Mouse (Mus musculus): Measurements from ENCODE around the gene Slc4a3. TPM values are rescaled to one million over a fixed set of nuclear protein-coding genes. Genes with fewer than 3 reads are reported as not detected.

Slc4a3 gene
- polyA plus RNA-seq, 1 experiment from 2014 or later: 1.1 TPM

- no peaks in the 10 kb centered on the region for H3K36me3 ChIP-seq (ENCODE audit: control insufficient read depth, insufficient read depth)
- H3K9ac ChIP-seq (ENCODE audit: low read depth, low read length): no peak overlapping the region
- 40% methylated on average over 5 of the region's 5 CpGs for WGBS (ENCODE audit: insufficient replicate concordance)
- H3K4me1 ChIP-seq (ENCODE audit: control insufficient read depth, low read depth, low read length): no peaks in the 10 kb centered on the region
- H3K4me2 ChIP-seq (ENCODE audit: low read depth, low read length): no peak overlapping the region
- no peaks in the 10 kb centered on the region for H3K27me3 ChIP-seq (ENCODE audit: control insufficient read depth, insufficient read depth, low read depth, low read length)
- H3K27ac ChIP-seq (ENCODE audit: low read length): no peak overlapping the region
- no peak for ATAC-seq (ENCODE audit: low read depth)
- no peak overlapping the region for H3K4me3 ChIP-seq (ENCODE audit: low read depth, low read length)
- H3K9me3 ChIP-seq (replicated peaks; ENCODE audit: control insufficient read depth, low read length): no peaks in the 10 kb centered on the region
Observed at GRCm38 (mm10) chr1:75564916-75565315, 18.9 kb downstream of the Slc4a3 start.

- Histone ChIP-seq H3K4me3 (ENCODE audit: low read depth, low read length) (no peak overlapping the region), H3K27ac (ENCODE audit: low read length) (no peak overlapping the region), H3K9me3 (replicated peaks; ENCODE audit: control insufficient read depth, low read length) (no peaks in the 10 kb centered on the region), H3K4me1 (ENCODE audit: control insufficient read depth, low read depth, low read length) (no peaks in the 10 kb centered on the region), H3K27me3 (ENCODE audit: control insufficient read depth, insufficient read depth, low read depth, low read length) (no peaks in the 10 kb centered on the region), H3K4me2 (ENCODE audit: low read depth, low read length) (no peak overlapping the region), H3K36me3 (ENCODE audit: control insufficient read depth, insufficient read depth) (no peaks in the 10 kb centered on the region), H3K9ac (ENCODE audit: low read depth, low read length) (no peak overlapping the region)
- 34% methylated on average over 9 of the region's 9 CpGs for WGBS (ENCODE audit: insufficient replicate concordance)
- no peak for ATAC-seq (ENCODE audit: low read depth)
Observed at GRCm38 (mm10) chr1:75565616-75566015, 19.6 kb downstream of the Slc4a3 start.

DNA sequence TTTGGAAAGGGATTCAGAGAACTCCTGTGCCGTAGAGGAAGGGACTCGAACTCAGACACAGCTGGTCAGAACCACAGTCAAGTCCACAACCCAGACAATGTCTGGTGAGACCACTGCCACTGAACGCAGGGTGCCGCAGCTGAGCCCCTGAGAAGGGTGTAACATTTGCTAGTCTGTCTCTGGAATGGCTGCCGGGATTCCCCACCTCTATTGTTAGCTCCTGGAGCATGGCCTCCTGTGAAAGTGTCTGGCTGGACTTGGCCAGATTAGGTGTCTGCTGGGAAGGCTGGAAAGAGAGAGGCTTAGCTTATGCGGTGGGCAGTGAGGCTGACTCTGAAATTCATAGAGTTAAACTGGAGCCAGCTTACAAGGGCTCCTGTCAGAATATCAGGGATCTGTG is 24.3 kb downstream of the Slc4a3 start:
- 61% methylated on average over 6 of the region's 6 CpGs for WGBS (ENCODE audit: insufficient replicate concordance)

DNA sequence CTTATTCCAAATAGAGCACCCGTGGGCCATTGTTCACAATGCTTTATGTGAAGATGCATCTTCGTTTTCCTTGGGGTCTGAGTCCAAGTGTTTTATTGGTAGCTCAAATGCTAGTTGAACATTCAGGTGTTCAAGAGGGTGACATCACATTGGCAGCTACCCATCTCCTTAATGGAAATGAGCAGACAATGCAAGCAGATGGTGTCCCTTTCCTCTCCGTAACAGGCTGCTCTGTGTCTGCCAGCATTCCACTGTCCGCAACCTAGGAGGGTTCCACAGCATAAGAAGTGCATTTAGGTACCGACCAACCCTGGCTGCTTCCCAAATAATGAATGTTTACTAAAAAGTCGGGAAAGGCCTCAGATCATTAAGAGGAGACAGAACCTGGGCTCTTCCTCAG is 26.7 kb downstream of the Slc4a3 start:
- no peak overlapping the region for H3K4me3 ChIP-seq (ENCODE audit: low read depth, low read length)
- 52% methylated on average over 6 of the region's 6 CpGs for WGBS (ENCODE audit: insufficient replicate concordance)
- H3K4me2 ChIP-seq (ENCODE audit: low read depth, low read length): no peak overlapping the region
- no peak for ATAC-seq (ENCODE audit: low read depth)
- H3K9me3 ChIP-seq (replicated peaks; ENCODE audit: control insufficient read depth, low read length): no peaks in the 10 kb centered on the region
- H3K4me1 ChIP-seq (ENCODE audit: control insufficient read depth, low read depth, low read length): no peaks in the 10 kb centered on the region
- no peak overlapping the region for H3K27ac ChIP-seq (ENCODE audit: low read length)
- H3K36me3 ChIP-seq (ENCODE audit: control insufficient read depth, insufficient read depth): no peaks in the 10 kb centered on the region
- H3K27me3 ChIP-seq (ENCODE audit: control insufficient read depth, insufficient read depth, low read depth, low read length): no peaks in the 10 kb centered on the region
- no peak overlapping the region for H3K9ac ChIP-seq (ENCODE audit: low read depth, low read length)

More for the DNA sequence above, 24.3 kb downstream of the Slc4a3 start:
- Histone ChIP-seq H3K36me3 (ENCODE audit: control insufficient read depth, insufficient read depth) (no peaks in the 10 kb centered on the region), H3K4me2 (ENCODE audit: low read depth, low read length) (no peak overlapping the region), H3K9me3 (replicated peaks; ENCODE audit: control insufficient read depth, low read length) (no peaks in the 10 kb centered on the region), H3K27me3 (ENCODE audit: control insufficient read depth, insufficient read depth, low read depth, low read length) (no peaks in the 10 kb centered on the region), H3K27ac (ENCODE audit: low read length) (no peak overlapping the region), H3K4me1 (ENCODE audit: control insufficient read depth, low read depth, low read length) (no peaks in the 10 kb centered on the region), H3K9ac (ENCODE audit: low read depth, low read length) (no peak overlapping the region), H3K4me3 (ENCODE audit: low read depth, low read length) (no peak overlapping the region)
- ATAC-seq (ENCODE audit: low read depth): no peak

DNA sequence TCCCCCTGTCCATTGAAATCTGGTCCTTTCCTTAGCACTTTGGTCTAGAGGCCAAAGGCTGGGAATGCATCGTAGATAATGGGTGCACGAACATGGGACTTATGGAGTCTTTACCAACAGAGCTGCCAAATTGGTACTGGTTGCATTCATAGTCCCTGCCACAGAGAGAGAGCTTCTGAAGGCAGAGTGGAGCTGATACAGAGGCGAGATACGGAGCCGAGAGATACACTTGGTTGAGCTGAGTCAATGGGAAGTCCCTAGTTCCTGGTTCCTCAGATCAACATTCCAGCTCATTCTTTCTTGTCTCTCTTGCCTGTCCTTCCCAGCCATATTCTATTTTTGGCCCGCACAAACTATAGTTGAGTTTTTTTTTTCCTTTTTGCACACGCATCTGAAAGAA is 27.6 kb downstream of the Slc4a3 start:
- WGBS (ENCODE audit: insufficient replicate concordance): 64% methylated on average over 7 of the region's 7 CpGs
- H3K9me3 ChIP-seq (replicated peaks; ENCODE audit: control insufficient read depth, low read length): no peaks in the 10 kb centered on the region
- no peaks in the 10 kb centered on the region for H3K27me3 ChIP-seq (ENCODE audit: control insufficient read depth, insufficient read depth, low read depth, low read length)
- no peak for ATAC-seq (ENCODE audit: low read depth)
- no peaks in the 10 kb centered on the region for H3K4me1 ChIP-seq (ENCODE audit: control insufficient read depth, low read depth, low read length)
- H3K36me3 ChIP-seq (ENCODE audit: control insufficient read depth, insufficient read depth): no peaks in the 10 kb centered on the region
- H3K4me3 ChIP-seq (ENCODE audit: low read depth, low read length): no peak overlapping the region
- no peak overlapping the region for H3K9ac ChIP-seq (ENCODE audit: low read depth, low read length)
- H3K4me2 ChIP-seq (ENCODE audit: low read depth, low read length): no peak overlapping the region
- H3K27ac ChIP-seq (ENCODE audit: low read length): no peak overlapping the region

DNA sequence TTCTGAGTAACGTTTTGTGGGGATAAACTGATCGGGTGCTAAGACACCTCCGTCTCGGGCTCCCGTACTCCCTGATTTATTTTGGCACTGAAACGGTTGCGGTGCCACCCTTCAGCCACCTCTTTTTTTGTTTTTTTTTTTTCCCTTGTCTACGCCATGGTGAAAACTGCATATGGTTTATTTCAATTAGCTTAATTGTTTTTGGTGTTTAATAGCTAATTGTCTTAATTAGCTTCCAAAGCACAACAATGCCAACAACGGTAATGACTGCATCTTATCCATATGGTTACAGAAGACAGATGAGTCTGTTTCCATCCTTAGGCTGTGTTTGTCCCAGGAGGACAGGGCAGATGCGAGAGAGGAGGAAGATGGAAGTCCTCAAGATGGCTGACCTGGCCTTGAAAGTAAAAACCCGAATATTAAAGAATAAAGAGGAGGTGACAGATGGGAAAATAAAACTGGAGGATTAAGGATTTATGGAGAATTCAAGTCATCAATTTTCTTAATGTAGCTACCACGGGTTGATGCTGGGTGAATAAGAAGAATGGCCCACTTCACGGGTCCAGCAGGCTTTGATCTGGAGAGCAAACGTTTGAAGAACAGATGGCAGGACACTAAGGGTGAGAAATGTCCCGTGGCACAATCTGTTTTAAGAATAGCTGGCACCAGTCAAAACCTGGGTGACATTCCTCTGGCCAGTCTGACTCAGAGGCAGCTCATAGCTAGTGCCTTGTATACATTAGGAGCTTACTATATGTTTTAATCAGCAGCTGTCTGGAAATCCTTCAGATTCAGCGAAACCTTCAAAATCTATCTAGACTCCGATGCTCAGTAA is 28.6 kb downstream of the Slc4a3 start:
- no peak for ATAC-seq (ENCODE audit: low read depth)

DNA sequence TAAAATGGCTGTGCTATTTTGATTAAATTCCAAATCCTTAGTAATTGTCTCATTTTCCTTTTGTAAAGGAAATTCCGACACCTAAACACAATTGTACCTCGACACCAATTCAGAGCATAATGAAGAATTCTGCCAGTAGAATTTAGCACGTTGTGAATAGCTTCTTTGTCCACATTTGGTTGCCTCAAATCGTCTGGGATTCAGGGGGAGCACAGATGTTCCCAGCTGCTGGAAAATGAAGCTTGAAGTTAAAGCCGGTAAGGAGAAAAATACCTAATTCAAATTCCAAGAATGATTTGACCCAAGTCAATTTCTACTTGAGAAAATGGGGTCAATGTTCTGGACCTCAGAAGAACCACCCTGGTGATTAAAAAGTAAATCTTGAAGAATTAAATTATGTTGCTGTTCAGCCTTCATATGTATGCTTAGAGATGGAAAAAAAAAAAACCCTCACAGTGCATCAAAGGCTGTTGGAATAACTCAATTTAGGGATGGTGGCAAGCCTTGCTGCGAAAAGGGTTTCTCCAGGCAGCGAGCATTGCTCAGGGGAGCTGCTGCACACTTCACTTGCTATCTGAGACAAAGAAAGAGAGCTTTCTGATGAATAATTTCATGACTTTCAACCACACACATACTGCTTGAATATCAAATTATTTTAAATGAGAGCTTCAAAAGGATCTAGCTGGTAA is 36.0 kb downstream of the Slc4a3 start:
- H3K4me3 ChIP-seq (ENCODE audit: low read depth, low read length): no peak overlapping the region
- no peak overlapping the region for H3K27ac ChIP-seq (ENCODE audit: low read length)
- WGBS (ENCODE audit: insufficient replicate concordance): 54% methylated on average over 7 of the region's 7 CpGs
- ATAC-seq (ENCODE audit: low read depth): no peak
- H3K4me1 ChIP-seq (ENCODE audit: control insufficient read depth, low read depth, low read length): no peaks in the 10 kb centered on the region
- no peaks in the 10 kb centered on the region for H3K36me3 ChIP-seq (ENCODE audit: control insufficient read depth, insufficient read depth)
- H3K4me2 ChIP-seq (ENCODE audit: low read depth, low read length): no peak overlapping the region
- H3K27me3 ChIP-seq (ENCODE audit: control insufficient read depth, insufficient read depth, low read depth, low read length): no peaks in the 10 kb centered on the region
- H3K9ac ChIP-seq (ENCODE audit: low read depth, low read length): no peak overlapping the region
- H3K9me3 ChIP-seq (replicated peaks; ENCODE audit: control insufficient read depth, low read length): no peaks in the 10 kb centered on the region

More for the DNA sequence above, 28.6 kb downstream of the Slc4a3 start:
- H3K9me3 ChIP-seq (replicated peaks; ENCODE audit: control insufficient read depth, low read length): no peaks in the 10 kb centered on the region
- H3K4me3 ChIP-seq (ENCODE audit: low read depth, low read length): no peak overlapping the region
- H3K36me3 ChIP-seq (ENCODE audit: control insufficient read depth, insufficient read depth): no peaks in the 10 kb centered on the region
- H3K4me1 ChIP-seq (ENCODE audit: control insufficient read depth, low read depth, low read length): no peaks in the 10 kb centered on the region
- H3K27me3 ChIP-seq (ENCODE audit: control insufficient read depth, insufficient read depth, low read depth, low read length): no peaks in the 10 kb centered on the region
- WGBS (ENCODE audit: insufficient replicate concordance): 63% methylated on average over 17 of the region's 17 CpGs
- H3K4me2 ChIP-seq (ENCODE audit: low read depth, low read length): no peak overlapping the region
- no peak overlapping the region for H3K27ac ChIP-seq (ENCODE audit: low read length)
- H3K9ac ChIP-seq (ENCODE audit: low read depth, low read length): no peak overlapping the region

GRCm38 (mm10) chr1:75582625-75582956 is 36.5 kb downstream of the Slc4a3 start:
- no peak overlapping the region for H3K9ac ChIP-seq (ENCODE audit: low read depth, low read length)
- ATAC-seq (ENCODE audit: low read depth): no peak
- H3K4me3 ChIP-seq (ENCODE audit: low read depth, low read length): no peak overlapping the region
- H3K4me1 ChIP-seq (ENCODE audit: control insufficient read depth, low read depth, low read length): no peaks in the 10 kb centered on the region
- no peaks in the 10 kb centered on the region for H3K36me3 ChIP-seq (ENCODE audit: control insufficient read depth, insufficient read depth)
- no peaks in the 10 kb centered on the region for H3K9me3 ChIP-seq (replicated peaks; ENCODE audit: control insufficient read depth, low read length)
- H3K27ac ChIP-seq (ENCODE audit: low read length): no peak overlapping the region
- no peaks in the 10 kb centered on the region for H3K27me3 ChIP-seq (ENCODE audit: control insufficient read depth, insufficient read depth, low read depth, low read length)
- WGBS (ENCODE audit: insufficient replicate concordance): 53% methylated on average over 5 of the region's 5 CpGs
- no peak overlapping the region for H3K4me2 ChIP-seq (ENCODE audit: low read depth, low read length)

DNA sequence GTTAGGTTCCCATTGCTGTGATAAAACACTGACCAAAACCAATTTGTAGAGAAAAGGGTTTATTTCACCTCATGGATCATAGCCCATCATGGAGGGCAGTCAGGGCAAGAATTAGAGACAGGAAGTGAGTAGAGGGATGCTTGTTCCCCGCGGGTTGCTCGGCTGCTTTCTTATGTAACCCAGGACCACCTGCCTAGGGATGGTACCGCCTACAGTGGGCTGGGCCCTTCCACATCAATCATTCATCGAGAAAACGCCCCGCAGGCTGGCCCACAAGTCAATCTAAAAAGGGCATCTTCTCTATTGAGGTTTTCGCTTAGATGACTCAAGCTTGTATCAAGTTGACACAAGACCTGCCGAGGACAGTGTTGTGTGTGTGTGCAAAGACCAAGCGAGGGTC is 37.0 kb downstream of the Slc4a3 start:
- Histone ChIP-seq H3K9me3 (replicated peaks; ENCODE audit: control insufficient read depth, low read length) (no peaks in the 10 kb centered on the region), H3K4me3 (ENCODE audit: low read depth, low read length) (no peak overlapping the region), H3K27me3 (ENCODE audit: control insufficient read depth, insufficient read depth, low read depth, low read length) (no peaks in the 10 kb centered on the region), H3K4me2 (ENCODE audit: low read depth, low read length) (no peak overlapping the region), H3K4me1 (ENCODE audit: control insufficient read depth, low read depth, low read length) (no peaks in the 10 kb centered on the region), H3K9ac (ENCODE audit: low read depth, low read length) (no peak overlapping the region), H3K27ac (ENCODE audit: low read length) (no peak overlapping the region), H3K36me3 (ENCODE audit: control insufficient read depth, insufficient read depth) (no peaks in the 10 kb centered on the region)
- WGBS (ENCODE audit: insufficient replicate concordance): 54% methylated on average over 10 of the region's 10 CpGs
- no peak for ATAC-seq (ENCODE audit: low read depth)
